In the genomic region with DNA sequence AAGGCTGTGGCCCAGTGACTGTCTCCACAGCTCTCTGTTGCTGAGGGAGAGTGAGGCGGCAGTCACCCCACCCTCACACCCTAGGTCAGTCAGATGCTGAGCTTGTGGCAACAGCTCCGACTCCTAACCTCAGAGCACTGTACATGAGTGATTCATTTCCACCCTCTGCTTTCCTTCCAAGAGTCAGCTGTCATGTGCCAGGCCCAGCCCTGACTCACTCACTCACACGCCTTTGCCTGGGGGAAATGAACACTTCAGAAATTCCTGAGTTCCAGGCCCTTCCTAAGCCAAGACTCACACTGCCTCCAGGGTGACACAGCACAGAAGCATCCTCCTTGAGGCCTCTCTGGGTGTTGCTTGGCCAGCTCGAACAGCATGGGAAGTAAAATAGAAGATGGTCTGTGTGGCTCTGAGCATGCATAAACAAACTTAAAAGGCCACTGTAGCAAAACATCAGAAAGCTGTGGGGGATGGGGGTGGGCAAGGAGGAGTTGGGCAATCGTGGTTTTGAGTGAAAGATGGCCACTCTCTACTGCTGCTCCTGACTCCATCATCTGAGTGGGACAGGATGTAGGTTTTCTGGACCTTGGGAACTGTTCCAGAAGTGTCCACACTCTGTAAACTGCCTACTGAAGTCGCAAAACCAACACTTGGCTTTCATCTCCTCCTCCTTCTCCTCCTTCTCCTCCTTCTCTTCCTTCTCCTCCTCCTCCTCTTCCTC, we compare ENCODE assay signal across 10 mouse cellular contexts.
DNase-seq lines count a peak whose midpoint lies in the region; ATAC-seq lines count a peak whose summit lies in the region.
"Had no signal": no experiment of that assay in that cellular context is flagged by ENCODE, and none has a peak within 500 bp of the region (broad histone marks: within the 10 kb centered on the region; RNA-seq: fewer than 3 reads in every experiment).

No protein-coding gene starts in this region.

- H3K9ac ChIP-seq in heart, embryonic 14.5 days (ENCODE audit: low read length) = no peak overlapping the region
- H3K9ac ChIP-seq in forebrain, embryonic 14.5 days (ENCODE audit: low read length) = no peak overlapping the region
- H3K9ac ChIP-seq: neural tube, embryonic 13.5 days had no signal

- no peaks in the 10 kb centered on the region for H3K79me2 ChIP-seq in macrophage (ENCODE audit: inconsistent target)

- H3K36me3 ChIP-seq in heart, embryonic 14.5 days (ENCODE audit: control insufficient read depth, insufficient read depth, low read length) = peaks cover 19% of the 10 kb centered on the region
- H3K36me3 ChIP-seq in macrophage (ENCODE audit: inconsistent target) = no peaks in the 10 kb centered on the region
- H3K36me3 ChIP-seq in forebrain, embryonic 14.5 days (ENCODE audit: control insufficient read depth, insufficient read depth, low read length) = no peaks in the 10 kb centered on the region
- H3K36me3 ChIP-seq: neural tube, embryonic 13.5 days had no signal

- ATAC-seq in heart, embryonic 14.5 days (ENCODE audit: insufficient number of reproducible peaks, insufficient read depth, low FRiP score, low read depth) = peak; percentile 75
- no peak for ATAC-seq in forebrain, embryonic 14.5 days

- peak; percentile 11 to 15 for DNase-seq in cerebellum, adult 18-20 months
- no peak for DNase-seq in cerebellum, postnatal 10 days
- peak; percentile 93 for DNase-seq in 3134 (ENCODE audit: extremely low read depth, insufficient read length, low spot score)
- peak; percentile 4 for DNase-seq in embryo, embryonic 11 days
- DNase-seq in forebrain, embryonic 14.5 days (ENCODE audit: low spot score) = no peak
- no peak for DNase-seq in thymus, postnatal 25 days

- H3K4me2 ChIP-seq in heart, embryonic 14.5 days (ENCODE audit: low read length) = no peak overlapping the region
- no peak overlapping the region for H3K4me2 ChIP-seq in forebrain, embryonic 14.5 days (ENCODE audit: low read length)
- H3K4me2 ChIP-seq: neural tube, embryonic 13.5 days had no signal

- H3K27ac ChIP-seq in heart, embryonic 14.5 days (replicated peaks in 1 of 2; ENCODE audit: control insufficient read depth in 1 of 2, insufficient read depth in 1 of 2, low read depth in 2 of 2, low read length in 2 of 2) = peak overlapping the region; percentile 33 to 60; a peak in 3 of 4 replicates
- H3K27ac ChIP-seq in macrophage = peak overlapping the region; percentile 95
- H3K27ac ChIP-seq in forebrain, embryonic 14.5 days (ENCODE audit: low read depth, low read length) = no peak overlapping the region
- H3K27ac ChIP-seq: neural tube, embryonic 13.5 days had no signal

- no peaks in the 10 kb centered on the region for H3K9me3 ChIP-seq in heart, embryonic 14.5 days (ENCODE audit: control insufficient read depth, low read length)
- H3K9me3 ChIP-seq in forebrain, embryonic 14.5 days (replicated peaks; ENCODE audit: control insufficient read depth, low read length) = no peaks in the 10 kb centered on the region
- H3K9me3 ChIP-seq: neural tube, embryonic 13.5 days had no signal

- no peak overlapping the region for H3K4me3 ChIP-seq in heart, embryonic 14.5 days (ENCODE audit: control insufficient read depth in 1 of 2, insufficient read depth in 1 of 2, low read depth in 1 of 2, low read length in 2 of 2)
- H3K4me3 ChIP-seq in macrophage (ENCODE audit: inconsistent target) = no peak overlapping the region
- no peak overlapping the region for H3K4me3 ChIP-seq in forebrain, embryonic 14.5 days (ENCODE audit: low read depth, low read length)
- H3K4me3 ChIP-seq: erythroblast, embryonic 14.5 days; neural tube, embryonic 13.5 days had no signal

- peaks cover 7 to 8% of the 10 kb centered on the region in 2 experiments for H3K4me1 ChIP-seq in heart, embryonic 14.5 days (ENCODE audit: control insufficient read depth in 2 of 2, insufficient read depth in 2 of 2, low read length in 2 of 2)
- no peaks in the 10 kb centered on the region; the same call in 1 of the 2 replicates for H3K4me1 ChIP-seq in forebrain, embryonic 14.5 days (ENCODE audit: control insufficient read depth, insufficient read depth, low read length)

- 40% methylated on average over 6 of the region's 6 CpGs for WGBS in heart, embryonic 14.5 days
- 26% methylated on average over 6 of the region's 6 CpGs for WGBS in macrophage (ENCODE audit: missing documents)
- 83% methylated on average over 6 of the region's 6 CpGs for WGBS in forebrain, embryonic 14.5 days

- H3K27me3 ChIP-seq in heart, embryonic 14.5 days (ENCODE audit: control insufficient read depth, insufficient read depth, low read length) = no peaks in the 10 kb centered on the region
- no peaks in the 10 kb centered on the region for H3K27me3 ChIP-seq in forebrain, embryonic 14.5 days (replicated peaks; ENCODE audit: control insufficient read depth, insufficient read depth, low read length)
- H3K27me3 ChIP-seq: neural tube, embryonic 13.5 days had no signal

Comparison
In these comparisons a context has a peak if more than half of its experiments do, and no peak if none do; other contexts are left out.
1. DNase-seq: peak in cerebellum, adult 18-20 months (2 of 2), 3134 (single experiment) and embryo, embryonic 11 days (single experiment); none in cerebellum, postnatal 10 days (0 of 2), forebrain, embryonic 14.5 days (single experiment) and thymus, postnatal 25 days (single experiment).